Mouse (Mus musculus) olfactory bulb, adult 2 months (tissue): ENCODE results near the gene Ggt1.

Experiments used
- CTCF ChIP-seq: fragments of 200-500 bp; IDR thresholded peaks from 2 replicates; pipeline ENCODE4 v1.5.1; 2012; ENCODE audit warnings: low read depth, mild to moderate bottlenecking, low read length, moderate library complexity; ENCODE audit not compliant: insufficient read depth
- POLR2A ChIP-seq: fragments of 200-500 bp; IDR thresholded peaks from 2 replicates; pipeline ENCODE4 v1.6.1; 2012; ENCODE audit warnings: mild to moderate bottlenecking, low read depth, low read length, moderate library complexity; ENCODE audit not compliant: insufficient read depth

DNA sequence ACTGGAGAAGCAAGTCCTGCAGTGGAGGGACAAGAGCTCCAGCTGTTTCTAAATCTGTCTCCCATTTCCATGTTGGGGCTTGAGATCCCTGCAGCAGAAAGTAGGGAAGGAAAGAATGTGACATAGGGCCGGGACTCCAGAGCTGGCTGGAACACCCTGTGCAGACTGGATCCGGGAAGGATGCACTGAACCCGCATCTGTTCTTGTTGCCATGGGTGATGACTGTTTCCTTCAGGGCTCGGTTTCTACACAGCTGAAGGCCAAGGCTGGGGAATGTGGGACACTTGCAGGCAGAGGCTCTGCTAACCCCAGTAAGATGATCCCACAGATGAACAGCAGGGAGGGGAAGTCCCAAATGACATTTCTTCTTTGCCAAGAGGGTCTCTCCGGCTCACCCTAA is 71.2 kb downstream of the Ggt1 start:
- TF ChIP-seq POLR2A (no peak), CTCF (no peak)
